Mouse (Mus musculus) bone marrow macrophage, adult 2 months (primary cell): ENCODE measurements around the gene Ovca2.

Experiments
- CTCF ChIP-seq: IDR thresholded peaks from 2 replicates; pipeline ENCODE4 v1.5.1; 2012; ENCODE audit warnings: low read depth, mild to moderate bottlenecking, low read length, moderate library complexity
- POLR2A ChIP-seq: IDR thresholded peaks from 2 replicates; pipeline ENCODE4 v1.6.1; 2012; ENCODE audit warnings: mild to moderate bottlenecking, low read depth, low read length, borderline replicate concordance

DNA sequence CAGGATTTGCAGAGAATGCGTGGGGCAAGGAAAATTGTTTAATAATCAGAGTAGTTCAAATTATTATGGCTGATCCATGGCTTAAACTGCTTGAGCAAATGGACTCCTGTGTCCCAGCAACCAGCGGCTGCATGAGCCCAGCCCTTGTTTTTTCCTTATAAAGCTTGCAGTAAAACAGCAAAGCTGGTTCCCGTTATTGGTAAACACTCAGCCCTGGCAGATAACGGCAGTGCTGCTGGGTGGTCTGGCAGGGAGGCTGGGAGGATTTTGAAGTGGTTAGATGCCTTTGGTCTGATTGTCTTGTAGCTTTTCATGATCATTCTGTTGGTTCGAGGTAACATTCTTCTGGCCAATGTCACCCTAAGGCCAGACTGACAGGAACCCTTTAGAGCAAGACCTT lies 22.2 kb downstream of the Ovca2 start:
- TF ChIP-seq CTCF (no peak), POLR2A (no peak)
